Mouse (Mus musculus): ENCODE measurements around the gene Sdf2l1.

- TF ChIP-seq TCF12 (IDR thresholded peaks at IDR 0.05; ENCODE audit: insufficient read depth, poor library complexity, severe bottlenecking) = no peak
- no peak for TF ChIP-seq MYOD1 (IDR thresholded peaks at IDR 0.05; ENCODE audit: control insufficient read depth in 1 of 3, insufficient read length in 2 of 3, low read depth in 2 of 3)
- TF ChIP-seq POLR2A (IDR thresholded peaks at IDR 0.05; ENCODE audit: insufficient read length, low read depth) = no peak
- no peak for TF ChIP-seq MYOG (IDR thresholded peaks at IDR 0.05; ENCODE audit: control insufficient read depth in 1 of 3, insufficient read depth in 1 of 3, insufficient read length in 2 of 3, low read depth in 2 of 3)
- TF ChIP-seq SRF (IDR thresholded peaks at IDR 0.05; ENCODE audit: control insufficient read depth, insufficient read length, low read depth) = no peak
- TF ChIP-seq CEBPB (IDR thresholded peaks at IDR 0.05; ENCODE audit: insufficient read depth, poor library complexity, severe bottlenecking) = no peak
- TF ChIP-seq MAX (IDR thresholded peaks at IDR 0.05; ENCODE audit: low read depth) = no peak
- TF ChIP-seq REST (IDR thresholded peaks at IDR 0.05; ENCODE audit: insufficient read depth, insufficient read length) = no peak
- no peak for TF ChIP-seq USF1 (IDR thresholded peaks at IDR 0.05; ENCODE audit: low read depth)
- no peak for TF ChIP-seq POLR2AphosphoS2 (IDR thresholded peaks at IDR 0.05; ENCODE audit: insufficient read length, low read depth)
- no peak for TF ChIP-seq TCF3 (IDR thresholded peaks at IDR 0.05; ENCODE audit: insufficient read length, low read depth)
- TF ChIP-seq E2F4 (IDR thresholded peaks at IDR 0.05; ENCODE audit: insufficient read depth) = no peak
Observed at GRCm38 (mm10) chr16:17104600-17104999, 27.6 kb downstream of the Sdf2l1 start.
